Mouse (Mus musculus): Measurements from ENCODE around the gene Fbxo46.
"Not testable (repeated sequence)": the region's sequence is repeated elsewhere in the genome, so short reads cannot be mapped to it uniquely, and the experiment has no call there.

Gene Fbxo46

DNA sequence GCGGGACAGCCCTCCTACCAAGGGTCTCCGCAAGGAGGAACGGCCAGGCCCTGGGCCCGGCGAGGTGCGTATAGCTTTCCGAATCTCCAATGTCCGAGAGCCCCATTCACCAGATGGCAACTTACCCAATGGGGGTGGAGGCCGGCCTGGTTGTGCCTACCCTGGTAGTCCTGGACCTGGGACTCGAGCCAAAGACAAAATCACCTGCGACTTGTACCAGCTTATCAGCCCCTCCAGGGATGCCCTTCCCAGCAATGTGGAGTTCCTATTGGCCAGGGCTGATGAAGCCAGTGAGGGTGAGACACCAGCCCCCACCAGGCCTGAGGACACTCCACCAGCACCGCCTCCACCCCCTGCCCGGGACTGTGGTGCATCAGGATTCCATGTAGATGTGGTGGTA, 16.5 kb downstream of the Fbxo46 start:
- DNase-seq (ENCODE audit: low spot score): no peak

DNA sequence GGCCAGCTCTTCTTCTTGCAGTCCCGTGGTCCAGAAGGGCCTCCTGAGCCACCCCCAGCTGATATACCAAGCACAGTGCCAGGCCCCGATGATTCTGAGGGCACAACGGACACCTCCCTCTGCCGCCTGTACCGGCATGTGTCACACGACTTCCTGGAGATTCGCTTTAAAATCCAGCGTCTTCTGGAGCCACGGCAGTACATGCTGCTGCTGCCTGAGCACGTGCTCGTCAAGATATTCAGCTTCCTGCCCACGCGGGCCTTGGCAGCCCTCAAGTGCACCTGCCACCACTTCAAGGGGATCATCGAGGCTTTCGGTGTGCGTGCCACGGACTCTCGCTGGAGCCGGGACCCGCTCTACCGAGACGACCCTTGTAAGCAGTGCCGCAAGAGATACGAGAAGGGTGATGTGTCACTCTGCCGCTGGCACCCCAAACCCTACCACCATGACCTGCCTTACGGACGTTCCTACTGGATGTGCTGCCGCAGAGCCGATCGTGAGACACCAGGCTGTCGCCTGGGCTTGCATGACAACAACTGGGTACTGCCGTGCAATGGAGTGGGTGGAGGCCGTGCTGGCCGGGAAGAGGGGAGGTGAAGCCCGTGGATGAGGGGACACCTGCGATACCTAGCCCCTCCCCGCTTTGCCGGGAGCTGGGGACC, 17.1 kb downstream of the Fbxo46 start:
- DNase-seq (ENCODE audit: low spot score): no peak

DNA sequence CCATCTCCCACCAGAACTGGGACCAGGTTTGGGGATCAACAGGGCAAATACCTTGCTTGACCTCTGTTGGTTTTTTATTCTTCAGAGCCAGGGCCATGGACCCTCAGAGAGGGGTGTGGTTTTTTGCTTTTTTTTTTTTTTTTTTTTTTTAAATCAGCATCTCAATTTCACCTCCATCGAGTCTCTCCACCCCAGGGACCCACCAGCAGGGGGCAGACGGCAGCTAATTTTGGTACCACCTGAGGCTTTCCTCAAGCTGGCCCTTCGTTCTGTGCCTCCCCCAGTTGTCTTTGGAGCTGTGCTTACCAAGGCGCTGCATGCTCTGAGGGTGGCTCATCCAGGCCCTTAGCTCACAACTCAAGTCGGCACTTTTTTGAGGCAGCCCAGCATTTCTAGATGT, 17.7 kb downstream of the Fbxo46 start:
- DNase-seq (ENCODE audit: low spot score): peak; percentile 39

GRCm38 (mm10) chr7:19146793-19147192, 27.1 kb downstream of the Fbxo46 start:
- DNase-seq (ENCODE audit: low spot score): no peak

DNA sequence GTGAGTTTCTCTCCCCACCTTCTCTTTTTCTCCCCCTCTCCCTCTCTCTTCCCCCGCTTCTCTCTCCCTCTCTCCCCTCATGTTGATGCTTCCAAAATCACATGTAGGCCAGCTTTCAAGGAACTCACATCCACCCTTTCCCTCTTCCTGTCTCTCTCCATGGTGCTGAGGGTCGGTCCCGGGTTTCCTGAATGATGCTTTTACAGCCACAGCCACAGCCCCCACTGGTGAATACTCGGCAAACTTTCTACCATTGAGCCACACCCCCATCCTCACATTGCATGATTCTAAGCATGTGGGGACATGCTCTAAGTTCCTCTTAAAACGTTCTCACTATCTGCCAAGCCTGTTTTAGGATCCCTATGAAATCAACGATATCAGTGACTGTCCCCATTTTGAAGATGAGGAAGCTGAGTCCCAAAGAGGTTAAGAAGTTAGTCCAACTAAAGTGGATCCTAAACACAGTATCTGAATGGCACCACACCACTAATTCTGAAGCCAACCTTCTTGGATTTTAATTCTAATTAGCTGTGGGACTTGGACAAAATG, 27.9 kb downstream of the Fbxo46 start:
- DNase-seq (ENCODE audit: low spot score): no peak

DNA sequence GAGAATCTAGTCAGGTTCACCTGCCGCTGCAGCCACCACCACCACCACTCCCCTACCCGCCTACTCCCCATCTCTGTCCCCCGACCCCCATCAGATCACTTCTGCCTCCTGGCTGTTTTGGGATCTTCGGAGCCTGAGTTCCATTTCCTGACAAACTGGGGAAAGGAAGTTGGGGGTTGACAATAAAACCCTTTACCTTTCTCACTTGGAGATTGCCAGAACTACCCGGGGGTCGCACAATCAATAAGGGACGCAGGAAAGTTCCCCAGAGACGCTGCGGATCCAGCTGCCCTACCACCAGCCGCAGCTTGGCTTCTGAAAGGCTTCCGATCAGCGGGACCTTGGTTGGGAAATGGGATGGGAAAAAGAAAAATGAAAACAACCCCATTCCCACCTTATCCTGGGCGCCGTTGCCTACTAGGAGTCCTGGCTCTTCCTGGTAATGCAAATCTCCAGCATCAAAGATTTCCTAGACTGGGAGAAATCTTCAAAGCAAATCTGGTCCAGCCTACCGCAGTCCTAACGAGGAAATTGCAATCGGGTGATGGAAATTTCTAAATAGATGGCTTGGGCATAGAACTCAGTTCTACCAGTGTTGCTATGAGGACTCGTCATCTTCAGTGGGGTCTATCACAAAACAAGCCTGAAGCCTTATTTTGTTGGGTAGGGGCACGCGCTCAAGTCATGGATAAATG, 28.7 kb downstream of the Fbxo46 start:
- no peak for DNase-seq (ENCODE audit: low spot score)

GRCm38 (mm10) chr7:19148875-19149541, 29.3 kb downstream of the Fbxo46 start, which contains the start of gene Qpctl:
Qpctl (minus strand) TSS chr7:19149291.
- peak; percentile 99 for DNase-seq (ENCODE audit: low spot score)

- peak; percentile 95 for DNase-seq (ENCODE audit: low spot score)
These were observed 30.0 kb downstream of the Fbxo46 start, which contains the start of gene Snrpd2 for GRCm38 (mm10) chr7:19149626-19150025. Snrpd2 (plus strand) TSS chr7:19149722.

GRCm38 (mm10) chr7:19151121-19151520, 31.5 kb downstream of the Fbxo46 start:
- not testable (repeated sequence) for DNase-seq (ENCODE audit: low spot score)

- no peak for DNase-seq (ENCODE audit: low spot score)
These were observed 35.1 kb downstream of the Fbxo46 start for GRCm38 (mm10) chr7:19154796-19155195.

DNA sequence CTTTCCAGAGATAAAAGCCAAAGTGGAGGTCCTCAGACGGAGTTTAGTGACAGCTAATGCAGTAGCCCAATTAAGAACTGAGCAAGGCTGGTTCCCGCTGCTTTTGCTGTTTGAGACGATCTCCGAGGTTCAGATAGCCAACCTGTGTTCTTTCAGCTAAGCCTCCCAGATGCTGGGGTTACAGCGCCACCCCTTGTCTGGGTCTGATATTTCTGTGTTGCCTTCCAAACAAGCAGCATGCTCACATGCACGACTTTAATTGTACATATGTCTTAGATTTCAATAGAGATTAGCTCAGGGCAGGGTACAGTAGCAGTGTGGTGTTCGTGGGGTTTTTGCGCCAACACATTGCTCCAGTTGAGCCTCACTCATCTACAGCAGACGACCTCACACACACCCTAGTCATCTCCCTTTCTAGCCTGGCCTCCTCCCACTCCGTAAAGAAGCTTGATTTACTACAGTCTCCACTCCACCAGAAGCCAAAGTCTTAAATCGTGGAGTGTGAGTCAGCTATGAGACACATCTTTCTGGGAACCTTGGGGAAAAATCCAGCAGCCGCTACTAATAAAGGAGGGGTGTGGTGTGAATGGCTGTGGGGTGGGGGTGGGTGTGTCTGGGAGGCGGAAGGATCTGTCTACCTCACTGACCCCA, 36.3 kb downstream of the Fbxo46 start:
- DNase-seq (ENCODE audit: low spot score): peak; percentile 29

DNA sequence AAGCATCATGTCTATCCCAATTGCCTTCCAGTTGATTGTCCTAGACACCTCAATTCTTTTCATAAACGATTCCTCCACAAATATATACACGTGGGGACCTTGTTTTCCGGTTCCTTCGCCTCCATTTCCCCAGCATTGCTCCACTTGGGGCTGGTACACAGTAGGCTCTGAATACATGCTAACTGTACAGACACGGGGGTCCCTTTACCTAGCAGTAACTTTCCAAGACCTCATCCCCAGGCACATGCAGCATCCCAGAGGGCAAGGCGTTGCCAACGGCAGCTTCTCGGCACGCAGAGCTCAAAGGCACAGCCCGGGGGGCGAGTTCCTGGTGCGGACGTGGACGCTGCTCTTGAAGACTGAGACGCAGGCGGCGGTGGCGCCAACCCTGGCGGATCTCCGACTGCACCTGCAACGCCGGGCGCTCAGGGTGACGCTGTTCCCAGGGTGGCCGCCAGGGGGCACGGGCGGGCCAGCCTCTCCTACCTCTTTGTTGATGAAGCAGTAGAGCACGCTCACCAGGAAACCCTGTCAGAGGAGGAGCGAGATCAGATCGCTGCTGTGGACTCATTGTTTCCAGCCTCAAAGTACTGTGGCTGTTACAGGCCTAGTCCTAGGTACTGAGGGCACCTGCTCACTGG, 37.6 kb downstream of the Fbxo46 start:
- no peak for DNase-seq (ENCODE audit: low spot score)

DNA sequence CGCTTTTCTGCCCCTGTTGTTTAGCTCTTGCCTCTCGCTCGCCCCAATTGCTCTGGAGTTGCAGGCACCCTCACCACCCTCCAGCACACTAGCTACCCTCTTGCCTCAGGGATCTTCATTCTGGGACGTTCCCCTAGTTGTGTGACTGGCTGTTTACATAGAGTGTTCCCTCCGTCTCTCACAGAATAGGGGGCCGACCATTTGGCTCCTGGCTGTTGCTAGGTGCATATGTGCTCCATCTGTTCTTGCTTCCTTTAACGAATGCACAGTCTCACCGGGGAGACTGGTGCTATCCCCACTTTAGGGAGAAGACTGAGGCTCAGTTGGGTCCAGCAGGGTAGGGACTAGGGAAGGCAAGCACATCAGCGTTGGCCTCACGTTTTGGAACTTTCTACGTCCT, 38.9 kb downstream of the Fbxo46 start:
- no peak for DNase-seq (ENCODE audit: low spot score)

DNA sequence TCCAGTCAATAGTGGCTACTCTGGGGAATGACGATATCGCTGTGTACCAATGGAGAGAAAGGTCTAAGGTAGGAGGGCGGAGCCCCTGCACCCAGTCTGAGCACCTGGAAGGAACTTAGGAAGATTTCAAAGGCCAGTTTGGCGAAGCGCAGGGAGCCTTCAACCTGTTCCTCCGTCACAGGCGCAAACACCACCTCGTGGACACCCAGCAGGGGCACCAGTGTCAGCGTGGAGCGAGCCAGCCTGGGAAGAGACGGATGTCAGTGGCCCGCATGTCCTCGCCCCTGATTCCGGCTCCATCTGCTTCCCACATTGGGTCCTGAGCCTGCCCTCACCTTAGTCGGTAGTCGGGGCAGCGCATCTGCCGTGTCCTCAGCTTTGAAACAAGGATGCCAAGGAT, 39.8 kb downstream of the Fbxo46 start:
- no peak for DNase-seq (ENCODE audit: low spot score)

- DNase-seq (ENCODE audit: low spot score): no peak
These were observed 40.5 kb downstream of the Fbxo46 start for GRCm38 (mm10) chr7:19160115-19160514.

DNA sequence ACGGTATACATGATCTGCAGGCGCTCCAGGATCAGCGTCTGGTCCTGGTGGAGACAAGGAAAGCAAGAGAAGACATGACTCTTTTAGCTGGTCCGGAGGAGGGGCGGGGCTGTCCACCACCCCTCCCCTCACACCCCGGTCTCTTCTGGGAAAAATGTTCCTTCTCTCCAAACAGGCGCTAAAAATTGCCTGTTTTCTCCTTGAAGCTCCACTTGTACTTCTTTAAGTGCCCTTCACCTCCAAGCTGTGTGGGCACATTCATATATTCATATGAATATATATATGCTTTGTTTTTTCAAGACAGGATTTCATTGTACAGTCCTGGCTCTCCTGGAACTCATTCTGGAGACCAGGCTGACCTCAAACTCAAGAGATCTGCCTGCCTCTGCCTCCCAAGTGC, 43.3 kb downstream of the Fbxo46 start:
- no peak for DNase-seq (ENCODE audit: low spot score)

GRCm38 (mm10) chr7:19163752-19164151, 44.1 kb downstream of the Fbxo46 start:
- DNase-seq (ENCODE audit: low spot score): no peak

- DNase-seq (ENCODE audit: low spot score): no peak
These were observed 44.5 kb downstream of the Fbxo46 start for GRCm38 (mm10) chr7:19164189-19164588.

DNA sequence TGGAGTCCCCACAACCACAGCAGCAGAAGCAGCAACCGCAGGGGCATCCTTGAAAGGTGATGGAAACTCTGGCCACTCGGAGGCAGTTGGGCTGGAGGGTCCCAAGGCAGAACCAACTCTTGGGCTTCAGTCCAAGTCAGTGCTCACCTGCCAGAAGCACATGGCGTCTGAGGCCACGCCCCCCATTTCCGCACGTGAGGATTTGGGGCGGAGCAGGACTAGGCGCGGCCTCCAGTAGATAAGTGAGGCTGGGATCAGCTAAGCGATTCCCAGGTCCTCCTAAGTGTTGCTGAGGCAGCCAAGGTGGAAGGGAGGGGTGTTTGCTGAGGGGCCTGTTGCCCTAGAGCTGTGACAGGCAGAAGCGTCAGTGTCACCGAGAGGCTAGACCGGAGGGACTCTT, 45.3 kb downstream of the Fbxo46 start:
- DNase-seq (ENCODE audit: low spot score): no peak

DNA sequence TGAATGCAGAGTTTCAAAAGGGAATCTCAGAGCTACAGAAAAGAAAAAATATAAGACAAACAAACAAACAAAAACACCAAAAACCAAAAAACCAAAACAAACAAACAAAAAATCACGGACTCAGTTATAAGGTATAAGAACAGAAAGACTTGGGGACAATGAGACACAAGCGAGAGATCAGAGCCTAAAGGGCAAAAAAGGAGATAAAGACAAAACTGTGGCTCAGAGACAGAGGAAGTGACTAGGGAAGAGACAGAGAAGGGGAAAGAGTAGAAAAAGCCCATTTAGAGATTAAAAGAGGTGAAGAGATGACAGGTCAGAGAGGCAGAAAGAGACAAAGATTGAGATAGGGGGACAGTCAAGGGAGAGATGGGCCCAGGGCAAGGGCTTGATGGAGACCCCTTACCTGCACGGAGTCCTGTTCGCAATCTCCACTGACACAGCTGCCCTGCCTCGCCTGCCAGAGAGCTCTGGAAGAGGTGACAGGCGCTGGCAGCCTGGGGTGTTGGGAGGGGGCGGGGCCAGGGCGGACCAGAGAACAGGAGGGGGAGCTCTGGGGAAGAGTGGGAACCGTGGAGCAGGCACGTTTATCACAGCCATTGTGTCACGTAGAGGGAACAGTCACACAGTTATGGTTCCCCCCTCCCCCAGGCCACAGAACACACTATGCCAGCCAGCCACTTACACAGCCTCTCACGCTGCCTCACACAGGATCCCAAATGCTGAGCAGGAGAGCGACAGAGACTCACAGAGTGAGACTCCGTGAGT, 46.2 kb downstream of the Fbxo46 start, which contains the start of gene Gipr:
Gene Gipr (minus strand): TSS at position 472 of the 768 bp plus-strand sequence.
- no peak for DNase-seq (ENCODE audit: low spot score)

DNA sequence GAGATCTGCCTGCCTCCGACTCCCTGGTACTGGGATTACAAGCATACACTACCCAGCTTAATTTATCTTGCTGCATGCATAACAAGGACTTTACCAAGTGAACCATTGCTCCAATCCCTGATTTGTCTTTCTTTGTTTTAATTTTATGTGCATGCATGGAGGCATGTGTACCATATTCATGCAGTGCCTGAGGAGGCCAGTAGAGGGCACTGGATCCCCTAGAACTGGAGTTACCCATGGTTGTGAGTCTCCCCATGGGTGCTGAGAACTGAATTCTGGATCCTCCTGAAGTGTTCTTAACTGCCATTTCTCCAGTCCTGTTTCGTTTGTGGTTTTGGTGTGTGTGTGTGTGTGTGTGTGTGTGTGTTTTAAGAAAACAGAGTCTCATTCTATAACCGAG, 47.3 kb downstream of the Fbxo46 start:
- DNase-seq (ENCODE audit: low spot score): no peak

Measured in adipocyte (in vitro differentiated cells).